Mouse (Mus musculus): Measurements from ENCODE around the gene Ube2cbp. TPM values are rescaled to one million over a fixed set of nuclear protein-coding genes. Genes with fewer than 3 reads are reported as not detected.

Gene Ube2cbp
- polyA plus RNA-seq (2015; fragmentation: Nextera tagmentation; extraction: Ambion mirVana): 3.2 and 4.1 TPM in 2 replicates

DNA sequence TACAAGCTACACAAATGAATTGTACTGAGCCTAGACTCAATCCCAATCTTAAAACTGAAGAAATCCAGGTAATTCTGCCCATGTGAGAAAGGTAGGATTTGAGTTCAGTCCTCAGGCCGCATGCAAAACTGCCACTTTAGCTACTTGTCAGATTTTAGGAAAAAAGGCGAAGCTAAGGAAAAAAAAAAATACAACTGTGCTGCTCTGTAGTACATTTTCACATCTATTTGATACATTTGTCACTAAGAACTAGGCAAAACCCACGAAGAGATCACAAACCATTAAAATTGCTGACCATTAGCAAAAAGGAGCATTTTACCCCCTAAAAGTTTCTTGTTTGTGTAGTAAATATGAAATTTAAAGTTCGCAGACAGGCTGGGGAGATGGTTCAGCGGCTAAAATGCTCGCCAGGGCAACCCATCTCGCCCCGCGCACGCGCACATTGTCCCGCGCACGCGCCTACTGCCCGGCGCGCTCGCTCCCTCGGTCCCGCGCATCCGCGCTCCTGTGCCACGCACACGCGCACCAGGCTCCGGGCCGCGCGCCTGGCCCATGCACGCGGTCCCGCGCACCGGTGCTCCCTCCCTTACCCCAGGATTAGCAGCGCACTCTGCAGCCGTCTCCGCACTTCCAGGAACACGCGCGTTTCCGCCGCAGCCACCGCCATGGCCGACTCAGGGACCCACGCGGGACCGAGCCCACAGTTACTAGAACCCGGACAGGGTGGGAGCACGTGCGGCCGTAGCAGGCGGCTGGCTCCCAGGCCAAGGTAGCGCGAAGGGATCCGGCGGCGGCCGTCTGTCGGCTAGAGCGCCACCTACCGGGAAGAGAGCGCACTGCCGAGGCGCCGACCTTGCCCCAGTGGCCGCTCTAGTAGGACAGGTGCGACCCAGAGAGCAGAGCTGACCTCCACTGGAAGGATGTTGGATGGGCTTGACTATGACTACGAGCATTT is at the start of gene Ube2cbp:
TSS of gene Ube2cbp (minus strand) at position 800 of the 955 bp plus-strand sequence.
- H3K36me3 ChIP-seq (ENCODE audit: control insufficient read depth, insufficient read depth): no peaks in the 10 kb centered on the region
- WGBS: 2% methylated on average over 70 of the region's 70 CpGs
- H3K4me2 ChIP-seq (ENCODE audit: low read depth, low read length): peak within 1 kb of the TSS; percentile 72
- H3K9ac ChIP-seq (ENCODE audit: low read length): peak within 1 kb of the TSS; percentile 88
- peak within 1 kb of the TSS; percentile 58 for H3K27ac ChIP-seq (ENCODE audit: low read length)
- ATAC-seq (replicated peaks; ENCODE audit: extremely low read depth, insufficient read depth, low FRiP score): peak; percentile 79
- H3K4me3 ChIP-seq (ENCODE audit: low read length): peak within 1 kb of the TSS; percentile 74
- peaks cover 7% of the 10 kb centered on the region for H3K4me1 ChIP-seq (ENCODE audit: control insufficient read depth, insufficient read depth, low read length)
- H3K27me3 ChIP-seq (ENCODE audit: control insufficient read depth, insufficient read depth, low read length): 0 out of 2 replicates have a peak, but pooled peaks cover 3% of the 10 kb centered on the region
- H3K9me3 ChIP-seq (replicated peaks; ENCODE audit: control insufficient read depth, low read length): no peaks in the 10 kb centered on the region

DNA sequence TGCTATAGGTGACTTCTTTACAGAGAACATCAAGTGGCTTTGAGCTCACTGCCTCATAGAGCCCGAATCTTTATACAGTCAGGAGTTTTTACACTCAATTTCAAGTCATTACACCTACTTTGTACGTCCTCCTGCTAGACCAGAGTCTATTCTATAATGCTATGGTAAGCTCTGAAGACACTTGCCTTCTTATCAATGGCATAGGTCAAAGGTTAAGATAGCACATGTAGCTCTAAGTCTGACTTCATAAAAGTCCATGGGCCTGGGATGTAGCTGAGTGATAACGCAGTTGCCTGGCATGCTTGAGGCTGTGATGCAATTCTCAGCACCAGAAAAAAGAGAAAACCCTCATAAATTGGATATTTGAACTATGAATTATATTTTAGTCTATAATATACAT is 49.6 kb upstream of the Ube2cbp start:
- Histone ChIP-seq H3K4me1 (ENCODE audit: control insufficient read depth, insufficient read depth, low read length) (no peaks in the 10 kb centered on the region), H3K4me3 (ENCODE audit: low read length) (no peak overlapping the region), H3K27ac (ENCODE audit: low read length) (no peak overlapping the region), H3K9me3 (replicated peaks; ENCODE audit: control insufficient read depth, low read length) (no peaks in the 10 kb centered on the region), H3K27me3 (ENCODE audit: control insufficient read depth, insufficient read depth, low read length) (no peaks in the 10 kb centered on the region), H3K36me3 (ENCODE audit: control insufficient read depth, insufficient read depth) (peaks cover 24% of the 10 kb centered on the region), H3K4me2 (ENCODE audit: low read depth, low read length) (no peak overlapping the region), H3K9ac (ENCODE audit: low read length) (no peak overlapping the region)
- WGBS: 68% methylated on average over 3 of the region's 3 CpGs
- ATAC-seq (replicated peaks; ENCODE audit: extremely low read depth, insufficient read depth, low FRiP score): no peak

DNA sequence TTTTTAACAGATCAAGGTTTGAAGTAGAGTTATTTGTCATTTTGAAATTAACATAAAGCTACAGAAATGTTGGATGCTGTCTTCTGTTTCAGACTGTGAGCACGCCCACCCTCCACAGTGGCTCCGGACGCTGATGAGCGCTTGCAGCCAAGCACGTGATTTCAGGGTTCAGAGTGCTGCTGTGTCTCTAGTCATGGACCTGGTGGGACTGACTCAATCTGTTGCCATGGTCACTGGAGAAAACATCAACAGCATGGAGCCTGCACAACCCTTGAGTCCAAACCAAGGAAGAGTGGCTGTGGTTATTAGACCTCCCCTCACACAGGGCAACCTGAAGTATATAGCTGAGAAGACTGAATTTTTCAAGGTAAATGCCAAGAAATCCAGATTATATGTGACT is 49.0 kb upstream of the Ube2cbp start:
- peaks cover 24% of the 10 kb centered on the region for H3K36me3 ChIP-seq (ENCODE audit: control insufficient read depth, insufficient read depth)
- H3K27me3 ChIP-seq (ENCODE audit: control insufficient read depth, insufficient read depth, low read length): no peaks in the 10 kb centered on the region
- ATAC-seq (replicated peaks; ENCODE audit: extremely low read depth, insufficient read depth, low FRiP score): no peak
- WGBS: 63% methylated on average over 5 of the region's 5 CpGs
- H3K4me2 ChIP-seq (ENCODE audit: low read depth, low read length): no peak overlapping the region
- no peak overlapping the region for H3K27ac ChIP-seq (ENCODE audit: low read length)
- H3K9me3 ChIP-seq (replicated peaks; ENCODE audit: control insufficient read depth, low read length): no peaks in the 10 kb centered on the region
- no peak overlapping the region for H3K4me3 ChIP-seq (ENCODE audit: low read length)
- H3K4me1 ChIP-seq (ENCODE audit: control insufficient read depth, insufficient read depth, low read length): no peaks in the 10 kb centered on the region
- H3K9ac ChIP-seq (ENCODE audit: low read length): no peak overlapping the region

DNA sequence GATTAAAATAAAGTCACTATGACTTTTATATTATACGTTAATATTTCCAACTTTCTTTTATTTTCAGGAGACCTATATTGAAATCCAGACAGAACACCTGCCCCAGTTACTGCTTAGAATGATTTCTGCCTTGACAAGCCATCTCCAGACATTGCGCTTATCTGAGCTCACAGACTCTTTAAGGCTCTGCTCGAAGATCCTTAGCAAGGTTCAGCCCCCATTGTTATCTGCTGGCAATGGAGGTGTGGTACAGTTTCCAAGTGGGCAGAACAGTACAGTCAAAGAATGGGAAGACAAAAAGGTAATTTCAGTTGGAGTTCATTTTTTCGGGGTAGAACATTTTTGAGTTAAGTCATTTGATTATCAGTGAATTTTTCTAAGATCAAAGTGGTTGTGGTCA is 42.7 kb upstream of the Ube2cbp start:
- ATAC-seq (replicated peaks; ENCODE audit: extremely low read depth, insufficient read depth, low FRiP score): no peak
- H3K27ac ChIP-seq (ENCODE audit: low read length): no peak overlapping the region
- H3K4me3 ChIP-seq (ENCODE audit: low read length): no peak overlapping the region
- H3K36me3 ChIP-seq (ENCODE audit: control insufficient read depth, insufficient read depth): peaks cover 11% of the 10 kb centered on the region
- H3K4me2 ChIP-seq (ENCODE audit: low read depth, low read length): no peak overlapping the region
- H3K27me3 ChIP-seq (ENCODE audit: control insufficient read depth, insufficient read depth, low read length): no peaks in the 10 kb centered on the region
- H3K4me1 ChIP-seq (ENCODE audit: control insufficient read depth, insufficient read depth, low read length): no peaks in the 10 kb centered on the region
- H3K9me3 ChIP-seq (replicated peaks; ENCODE audit: control insufficient read depth, low read length): no peaks in the 10 kb centered on the region
- no peak overlapping the region for H3K9ac ChIP-seq (ENCODE audit: low read length)
- 82% methylated on average over 4 of the region's 4 CpGs for WGBS

- H3K27me3 ChIP-seq (ENCODE audit: control insufficient read depth, insufficient read depth, low read length): no peaks in the 10 kb centered on the region
- H3K9me3 ChIP-seq (replicated peaks; ENCODE audit: control insufficient read depth, low read length): no peaks in the 10 kb centered on the region
- no peak overlapping the region for H3K27ac ChIP-seq (ENCODE audit: low read length)
- no peaks in the 10 kb centered on the region for H3K4me1 ChIP-seq (ENCODE audit: control insufficient read depth, insufficient read depth, low read length)
- peaks cover 10% of the 10 kb centered on the region; the same call in 1 of the 2 replicates for H3K36me3 ChIP-seq (ENCODE audit: control insufficient read depth, insufficient read depth)
- H3K9ac ChIP-seq (ENCODE audit: low read length): no peak overlapping the region
- H3K4me2 ChIP-seq (ENCODE audit: low read depth, low read length): no peak overlapping the region
- WGBS: 93% methylated on average over 3 of the region's 3 CpGs
- H3K4me3 ChIP-seq (ENCODE audit: low read length): no peak overlapping the region
- ATAC-seq (replicated peaks; ENCODE audit: extremely low read depth, insufficient read depth, low FRiP score): no peak
Measured at GRCm38 (mm10) chr9:86499083-86499482, 34.3 kb upstream of the Ube2cbp start.

DNA sequence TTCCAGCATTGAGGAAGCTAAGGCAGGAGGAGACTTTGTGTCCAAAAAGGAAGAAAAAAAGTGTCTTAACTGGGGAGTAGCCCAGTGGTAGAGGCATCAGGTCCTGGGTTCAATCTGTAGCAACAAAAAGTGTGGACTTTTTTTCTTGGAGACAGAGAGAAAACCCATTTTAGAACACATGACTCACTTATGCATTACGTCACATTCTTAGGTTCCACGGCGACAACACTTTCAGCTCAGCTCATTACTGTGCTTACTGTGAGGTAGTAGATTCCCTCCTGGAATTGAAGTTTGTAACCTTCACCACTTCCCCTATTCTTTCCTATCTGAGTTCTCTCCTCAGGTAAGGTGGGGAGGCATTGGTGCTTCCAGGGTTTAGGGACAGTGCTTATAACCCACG is 31.5 kb upstream of the Ube2cbp start:
- no peaks in the 10 kb centered on the region for H3K9me3 ChIP-seq (replicated peaks; ENCODE audit: control insufficient read depth, low read length)
- peaks cover 14% of the 10 kb centered on the region for H3K36me3 ChIP-seq (ENCODE audit: control insufficient read depth, insufficient read depth)

GRCm38 (mm10) chr9:86491740-86492139 is 27.0 kb upstream of the Ube2cbp start:
- Histone ChIP-seq H3K4me2 (ENCODE audit: low read depth, low read length) (no peak overlapping the region), H3K9ac (ENCODE audit: low read length) (no peak overlapping the region), H3K4me3 (ENCODE audit: low read length) (no peak overlapping the region), H3K36me3 (ENCODE audit: control insufficient read depth, insufficient read depth) (peaks cover 20% of the 10 kb centered on the region), H3K27ac (ENCODE audit: low read length) (no peak overlapping the region), H3K9me3 (replicated peaks; ENCODE audit: control insufficient read depth, low read length) (no peaks in the 10 kb centered on the region), H3K27me3 (ENCODE audit: control insufficient read depth, insufficient read depth, low read length) (no peaks in the 10 kb centered on the region), H3K4me1 (ENCODE audit: control insufficient read depth, insufficient read depth, low read length) (no peaks in the 10 kb centered on the region)
- no peak for ATAC-seq (replicated peaks; ENCODE audit: extremely low read depth, insufficient read depth, low FRiP score)
- WGBS: 95% methylated on average over 2 of the region's 2 CpGs

More for the DNA sequence above, 31.5 kb upstream of the Ube2cbp start:
- no peak for ATAC-seq (replicated peaks; ENCODE audit: extremely low read depth, insufficient read depth, low FRiP score)
- Histone ChIP-seq H3K4me1 (ENCODE audit: control insufficient read depth, insufficient read depth, low read length) (no peaks in the 10 kb centered on the region), H3K4me3 (ENCODE audit: low read length) (no peak overlapping the region), H3K27ac (ENCODE audit: low read length) (no peak overlapping the region), H3K27me3 (ENCODE audit: control insufficient read depth, insufficient read depth, low read length) (no peaks in the 10 kb centered on the region), H3K9ac (ENCODE audit: low read length) (no peak overlapping the region), H3K4me2 (ENCODE audit: low read depth, low read length) (no peak overlapping the region)
- 93% methylated on average over 4 of the region's 4 CpGs for WGBS

GRCm38 (mm10) chr9:86482236-86482635 is 17.5 kb upstream of the Ube2cbp start:
- Histone ChIP-seq H3K36me3 (ENCODE audit: control insufficient read depth, insufficient read depth) (no peaks in the 10 kb centered on the region), H3K27ac (ENCODE audit: low read length) (no peak overlapping the region), H3K9ac (ENCODE audit: low read length) (no peak overlapping the region), H3K9me3 (replicated peaks; ENCODE audit: control insufficient read depth, low read length) (no peaks in the 10 kb centered on the region), H3K27me3 (ENCODE audit: control insufficient read depth, insufficient read depth, low read length) (no peaks in the 10 kb centered on the region), H3K4me2 (ENCODE audit: low read depth, low read length) (no peak overlapping the region), H3K4me3 (ENCODE audit: low read length) (no peak overlapping the region), H3K4me1 (ENCODE audit: control insufficient read depth, insufficient read depth, low read length) (peaks cover 9% of the 10 kb centered on the region)
- WGBS: 94% methylated on average over 1 of the region's 1 CpGs
- no peak for ATAC-seq (replicated peaks; ENCODE audit: extremely low read depth, insufficient read depth, low FRiP score)

GRCm38 (mm10) chr9:86478414-86479093 is 13.8 kb upstream of the Ube2cbp start:
- Histone ChIP-seq H3K36me3 (ENCODE audit: control insufficient read depth, insufficient read depth) (no peaks in the 10 kb centered on the region), H3K27ac (ENCODE audit: low read length) (peak overlapping the region; percentile 15; the same call in 1 of the 2 replicates), H3K9ac (ENCODE audit: low read length) (no peak overlapping the region), H3K27me3 (ENCODE audit: control insufficient read depth, insufficient read depth, low read length) (no peaks in the 10 kb centered on the region), H3K4me1 (ENCODE audit: control insufficient read depth, insufficient read depth, low read length) (peaks cover 9% of the 10 kb centered on the region), H3K4me3 (ENCODE audit: low read length) (no peak overlapping the region), H3K9me3 (replicated peaks; ENCODE audit: control insufficient read depth, low read length) (no peaks in the 10 kb centered on the region), H3K4me2 (ENCODE audit: low read depth, low read length) (no peak overlapping the region)
- ATAC-seq (replicated peaks; ENCODE audit: extremely low read depth, insufficient read depth, low FRiP score): no peak
- WGBS: 43% methylated on average over 5 of the region's 5 CpGs

Data from heart, embryonic 16.5 days (tissue).